Mouse (Mus musculus) limb, embryonic 10.5 days (tissue): ENCODE results near the gene Glrb. TPM values are rescaled to one million over a fixed set of nuclear protein-coding genes. Genes with fewer than 3 reads are reported as not detected.
A peak's percentile ranks its signal among the peaks of the same experiment; 100 is the strongest.

Experiments used
- DNase-seq: peaks from one replicate; pipeline ENCODE4 v3.0.0-alpha.2; 2017; ENCODE audit warnings: low spot score
- H3K27ac ChIP-seq: fragments of 300-500 bp; sonication (generic); 2 replicates; pipeline ENCODE4 v1.5.1; 2016; ENCODE audit warnings: mild to moderate bottlenecking
- H3K27me3 ChIP-seq: fragments of 300-500 bp; sonication (generic); 2 replicates; pipeline ENCODE4 v1.6.1; 2016; ENCODE audit warnings: low read depth, mild to moderate bottlenecking; ENCODE audit not compliant: poor library complexity, severe bottlenecking
- H3K36me3 ChIP-seq: fragments of 300-500 bp; sonication (generic); 2 replicates; pipeline ENCODE4 v1.6.1; 2016; ENCODE audit warnings: mild to moderate bottlenecking, moderate library complexity
- H3K4me1 ChIP-seq: fragments of 300-500 bp; sonication (generic); 2 replicates; pipeline ENCODE4 v1.6.1; 2016
- H3K4me3 ChIP-seq: fragments of 300-500 bp; sonication (generic); 2 replicates; pipeline ENCODE4 v1.5.1; 2016; ENCODE audit warnings: mild to moderate bottlenecking, moderate library complexity
- H3K9me3 ChIP-seq: fragments of 300-500 bp; sonication (generic); replicated peaks from 2 replicates; pipeline ENCODE4 v1.6.1; 2016; ENCODE audit warnings: mild to moderate bottlenecking
- WGBS: fragments of 180-500 bp; shearing (Covaris S2); methylation state at CpG from one replicate; pipeline ENCODE4 v1.1.7; 2016; 5-methylcytosine and 5-hydroxymethylcytosine counted together
- polyA plus RNA-seq: library from polyadenylated mRNA; unstranded; fragments of >200 nt; fragmentation: Nextera tagmentation; extraction: Ambion mirVana; gene quantifications from 2 replicates; pipeline ENCODE4 v1.2.1, GENCODE M21; 2016

Glrb gene
- polyA plus RNA-seq: 14.2 and 23.2 TPM in 2 replicates

DNA sequence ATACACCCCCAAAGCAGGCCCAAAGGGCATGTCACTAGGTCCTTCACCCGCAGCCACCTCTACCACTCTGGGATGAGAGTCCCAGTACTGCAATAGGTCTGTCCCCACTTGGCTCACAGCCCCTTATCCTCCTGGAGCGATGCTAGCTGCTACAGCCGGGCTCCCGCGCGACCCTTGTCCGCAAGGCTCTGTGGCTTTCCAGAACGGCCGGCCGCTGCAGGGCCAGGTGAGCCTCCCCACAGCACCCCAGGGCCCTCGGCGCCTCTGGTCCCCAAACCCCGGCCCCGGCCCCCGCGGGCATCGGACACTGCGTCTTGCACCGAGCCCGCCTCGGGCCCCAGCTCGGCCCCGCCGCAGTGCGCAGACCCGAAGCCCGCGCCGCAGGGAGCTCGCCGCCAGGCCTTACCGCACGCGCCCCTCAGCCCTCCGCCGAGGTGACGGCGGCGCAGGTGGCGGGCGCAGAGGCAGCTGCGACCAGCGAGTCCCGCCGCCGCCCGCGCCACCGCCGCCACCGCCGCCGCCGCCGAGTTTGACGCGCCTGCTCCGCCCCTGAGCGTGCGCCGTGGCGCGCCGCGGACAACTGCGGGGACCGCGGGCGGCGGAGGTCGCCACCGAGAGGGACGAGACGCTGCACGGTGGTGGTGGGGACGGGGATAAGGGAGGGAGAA, at the start of gene Glrb:
Gene Glrb (minus strand): TSS at position 550 of the 668 bp plus-strand sequence.
- no peaks in the 10 kb centered on the region for H3K4me1 ChIP-seq
- peak within 1 kb of the TSS; percentile 73 for H3K4me3 ChIP-seq
- under 1% methylated on average over 76 of the region's 76 CpGs for WGBS
- peak within 1 kb of the TSS; percentile 94 for H3K27ac ChIP-seq
- H3K9me3 ChIP-seq: no peaks in the 10 kb centered on the region
- peak; percentile 78 for DNase-seq
- H3K27me3 ChIP-seq: no peaks in the 10 kb centered on the region
- peaks cover 2% of the 10 kb centered on the region; the same call in 1 of the 2 replicates for H3K36me3 ChIP-seq

DNA sequence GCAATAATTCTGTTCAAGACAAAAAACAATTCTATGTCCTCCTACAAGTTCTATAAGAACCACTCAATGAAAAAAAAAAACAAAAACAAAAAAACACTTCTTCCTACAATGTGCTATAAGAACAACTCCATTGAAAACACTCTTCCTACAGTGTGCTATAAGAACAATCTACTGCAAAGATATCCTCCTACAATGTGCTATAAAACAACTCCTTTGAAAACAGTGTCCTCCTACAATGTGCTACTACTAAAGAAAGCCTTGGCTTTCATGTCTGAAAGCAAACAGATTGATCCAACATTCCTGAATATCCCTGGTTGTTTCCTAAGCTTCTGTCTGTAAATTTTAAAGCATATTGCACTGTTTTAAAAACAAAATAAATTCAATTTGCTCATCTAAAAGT, 46.5 kb upstream of the Glrb start:
- no peaks in the 10 kb centered on the region for H3K9me3 ChIP-seq
- H3K27ac ChIP-seq: no peak overlapping the region
- DNase-seq: no peak
- H3K4me3 ChIP-seq: no peak overlapping the region
- no peaks in the 10 kb centered on the region for H3K36me3 ChIP-seq
- H3K27me3 ChIP-seq: no peaks in the 10 kb centered on the region
- H3K4me1 ChIP-seq: peaks cover 3% of the 10 kb centered on the region; the same call in 1 of the 2 replicates

DNA sequence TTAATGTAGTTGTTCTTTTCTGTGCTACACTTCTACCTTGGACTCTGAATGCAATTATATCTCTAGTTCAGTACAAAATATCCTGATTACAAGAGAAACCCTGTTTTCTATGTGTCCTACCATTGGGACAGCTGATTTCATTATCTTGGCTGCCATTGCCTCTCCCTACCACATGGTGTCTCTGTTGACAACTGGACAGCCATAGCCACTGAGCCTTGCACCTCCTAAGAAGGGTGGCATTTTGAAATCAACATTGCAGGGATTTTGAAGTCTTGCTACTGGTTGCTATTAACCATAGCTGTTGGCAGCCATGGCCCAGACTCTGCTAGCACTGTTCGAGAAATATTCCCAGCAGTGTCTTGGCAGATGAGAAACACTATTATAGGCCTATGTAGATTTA, 45.1 kb upstream of the Glrb start:
- no peaks in the 10 kb centered on the region for H3K9me3 ChIP-seq
- H3K36me3 ChIP-seq: no peaks in the 10 kb centered on the region
- DNase-seq: peak; percentile 35
- H3K27ac ChIP-seq: no peak overlapping the region
- WGBS: 41% methylated on average over 1 of the region's 1 CpGs
- no peak overlapping the region for H3K4me3 ChIP-seq
- H3K4me1 ChIP-seq: peaks cover 3% of the 10 kb centered on the region; the same call in 1 of the 2 replicates
- H3K27me3 ChIP-seq: no peaks in the 10 kb centered on the region

DNA sequence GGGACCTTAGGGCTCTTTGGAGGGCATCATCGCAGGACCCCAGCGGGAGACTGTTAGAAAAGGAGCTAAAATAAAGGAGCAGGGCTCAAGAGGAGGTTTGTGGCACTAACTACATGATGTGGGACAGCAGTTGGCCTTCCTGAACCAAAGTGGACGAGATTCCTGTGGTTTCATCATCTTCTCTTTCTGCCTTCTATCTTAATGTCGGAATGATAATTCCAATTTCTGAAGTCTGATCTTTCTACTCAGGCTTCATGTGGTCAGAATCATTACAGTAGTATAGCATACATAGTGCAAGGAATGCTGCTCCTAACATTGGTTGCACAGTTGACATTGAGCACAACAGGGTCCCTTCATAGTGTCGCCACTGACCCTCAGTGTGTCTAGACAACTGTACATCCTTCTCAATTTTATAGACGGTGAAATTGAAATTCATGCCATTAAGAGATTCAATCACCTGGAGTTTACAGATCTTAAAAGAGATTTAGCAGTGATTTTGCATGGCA, 372 bp upstream of the Glrb start:
- no peak for DNase-seq
- Histone ChIP-seq H3K36me3 (no peaks in the 10 kb centered on the region), H3K4me3 (peak overlapping the region; percentile 73), H3K27ac (peak overlapping the region; percentile 94), H3K9me3 (no peaks in the 10 kb centered on the region), H3K27me3 (no peaks in the 10 kb centered on the region), H3K4me1 (no peaks in the 10 kb centered on the region)
- 34% methylated on average over 6 of the region's 6 CpGs for WGBS

DNA sequence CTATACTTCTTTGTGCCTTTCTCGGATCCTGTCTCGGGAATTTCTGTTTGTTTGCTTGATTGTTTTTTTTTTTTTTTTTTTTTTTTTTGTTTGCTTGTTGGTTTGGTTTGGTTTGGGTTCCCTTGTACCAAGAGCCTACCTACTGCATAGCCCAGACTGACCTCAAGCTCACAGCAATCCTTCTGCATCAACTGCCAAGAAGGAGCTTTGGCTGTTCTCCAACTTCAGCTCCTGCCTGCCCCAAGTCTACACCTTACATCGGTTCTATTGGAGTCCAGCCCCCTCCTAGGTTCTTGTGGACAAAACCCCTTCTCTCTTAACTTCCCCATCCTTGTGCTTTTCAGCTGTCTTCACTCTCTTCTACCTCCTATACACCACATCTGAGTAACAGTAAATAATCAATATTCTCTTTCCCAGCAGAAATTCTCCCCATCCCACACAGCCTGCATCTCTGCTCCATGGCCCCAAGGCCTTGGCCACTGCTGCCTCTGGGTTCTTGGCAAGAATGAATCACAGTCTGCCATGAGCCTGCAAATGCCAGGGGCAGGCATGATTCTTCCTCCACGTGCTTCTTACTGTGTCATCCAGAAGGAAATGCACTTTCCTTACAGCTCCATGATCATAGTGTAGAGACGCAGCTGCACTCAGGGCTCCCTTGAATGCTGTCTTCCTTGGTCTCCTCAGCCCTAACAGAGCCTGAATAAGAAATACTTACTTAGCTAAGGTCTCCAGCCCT, 18.5 kb downstream of the Glrb start:
- Histone ChIP-seq H3K9me3 (no peaks in the 10 kb centered on the region), H3K4me3 (no peak overlapping the region), H3K27me3 (no peaks in the 10 kb centered on the region), H3K27ac (peak overlapping the region; percentile 19; the same call in 1 of the 2 replicates), H3K4me1 (peaks cover 17% of the 10 kb centered on the region), H3K36me3 (no peaks in the 10 kb centered on the region)
- WGBS: 80% methylated on average over 5 of the region's 5 CpGs
- DNase-seq: no peak

DNA sequence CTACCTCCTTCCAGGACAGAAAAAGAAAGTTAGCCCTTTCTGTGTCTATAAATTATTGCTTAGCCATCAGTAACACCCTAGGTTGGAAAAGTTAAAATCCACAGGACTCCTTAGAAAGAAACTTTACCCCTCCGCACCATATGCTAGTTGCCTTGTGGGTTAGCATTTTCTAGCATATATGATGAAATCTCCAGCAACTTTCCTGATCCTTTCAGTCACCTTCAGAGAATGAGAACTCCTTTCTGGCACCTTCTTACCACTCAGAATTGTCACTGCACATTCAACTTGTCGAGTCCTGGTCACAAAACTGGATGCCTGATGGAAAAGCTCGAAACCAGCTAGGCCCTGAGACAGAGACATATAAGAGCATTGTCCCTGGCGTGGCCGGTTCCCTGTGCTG, 19.1 kb downstream of the Glrb start:
- no peaks in the 10 kb centered on the region for H3K36me3 ChIP-seq
- H3K27me3 ChIP-seq: no peaks in the 10 kb centered on the region
- DNase-seq: no peak
- no peaks in the 10 kb centered on the region for H3K9me3 ChIP-seq
- no peak overlapping the region for H3K4me3 ChIP-seq
- peaks cover 17% of the 10 kb centered on the region for H3K4me1 ChIP-seq
- H3K27ac ChIP-seq: no peak overlapping the region
- 88% methylated on average over 5 of the region's 5 CpGs for WGBS

DNA sequence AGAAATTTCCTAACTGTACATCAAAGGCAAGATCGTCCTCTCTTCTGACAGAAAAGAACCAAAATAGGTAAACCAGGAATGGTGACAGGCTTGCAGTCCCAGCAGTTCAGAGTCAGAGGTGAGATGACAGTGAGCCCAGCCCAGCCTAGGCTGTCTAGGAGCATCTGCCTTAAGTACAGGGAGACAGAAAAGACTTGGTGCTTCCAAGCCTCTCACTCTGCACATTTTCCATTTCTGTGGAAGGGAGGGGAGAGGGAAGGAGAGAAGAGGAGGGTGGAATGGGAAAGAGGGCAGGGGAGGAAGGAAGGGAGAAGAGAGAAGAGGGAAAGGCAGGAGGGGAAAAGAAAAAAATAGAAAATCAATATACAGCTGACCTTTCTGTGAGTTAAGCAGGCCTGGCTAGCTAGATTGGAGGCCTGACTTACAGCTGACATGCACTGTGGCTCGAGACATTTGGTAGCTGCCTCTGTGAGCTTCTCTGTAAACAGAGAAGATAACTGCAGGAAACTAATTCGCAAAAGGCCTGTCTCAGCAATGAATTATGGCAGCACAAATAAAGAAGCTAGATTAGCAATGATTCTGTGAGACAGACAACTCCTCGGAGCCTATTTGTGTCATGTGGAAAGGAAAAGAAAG, 20.3 kb downstream of the Glrb start:
- Histone ChIP-seq H3K36me3 (no peaks in the 10 kb centered on the region), H3K4me3 (no peak overlapping the region), H3K27ac (no peak overlapping the region), H3K9me3 (no peaks in the 10 kb centered on the region), H3K4me1 (peaks cover 17% of the 10 kb centered on the region), H3K27me3 (no peaks in the 10 kb centered on the region)
- WGBS: 31% methylated on average over 4 of the region's 4 CpGs
- no peak for DNase-seq

DNA sequence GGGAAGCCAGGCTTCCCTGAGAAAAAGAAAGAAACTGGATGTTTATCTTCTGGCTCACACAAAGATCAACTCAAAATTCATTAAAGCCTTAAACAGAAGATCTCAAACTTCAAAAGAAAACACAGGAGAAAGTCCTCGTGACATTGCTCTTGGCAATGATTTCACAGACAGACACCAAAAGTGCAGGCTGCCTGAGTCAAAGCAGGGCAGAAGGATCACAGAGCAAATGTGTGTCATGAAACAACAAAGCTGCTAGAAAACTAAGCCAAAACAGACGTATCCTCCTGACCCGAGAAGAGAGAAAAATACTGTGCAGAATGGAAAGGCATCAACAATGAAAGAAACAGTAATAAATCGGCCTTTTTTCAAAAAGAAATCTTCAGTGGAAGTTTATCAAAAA, 22.4 kb downstream of the Glrb start:
- Histone ChIP-seq H3K27ac (no peak overlapping the region), H3K36me3 (no peaks in the 10 kb centered on the region), H3K4me3 (no peak overlapping the region), H3K27me3 (no peaks in the 10 kb centered on the region), H3K4me1 (peaks cover 17% of the 10 kb centered on the region), H3K9me3 (no peaks in the 10 kb centered on the region)
- WGBS: 35% methylated on average over 4 of the region's 4 CpGs
- DNase-seq: no peak

DNA sequence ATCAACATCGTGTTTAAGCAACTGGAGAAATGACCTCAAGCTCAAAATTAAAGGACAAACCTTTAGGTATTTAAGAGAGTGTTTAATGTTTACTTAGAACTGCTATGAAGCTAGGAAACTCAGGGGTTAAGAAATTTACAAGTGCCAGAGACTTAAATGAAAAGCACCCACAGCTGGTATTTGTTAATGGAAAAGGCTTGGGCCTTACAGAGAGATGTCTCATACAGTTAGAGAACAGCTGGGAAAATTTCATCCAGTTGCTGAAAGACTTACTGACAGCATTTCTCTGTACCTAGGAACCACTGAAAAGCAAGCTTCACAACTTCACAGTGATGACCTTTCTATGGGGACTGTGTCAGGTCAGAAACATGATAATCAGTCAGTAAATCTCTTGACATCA, 28.3 kb downstream of the Glrb start:
- H3K4me3 ChIP-seq: no peak overlapping the region
- no peaks in the 10 kb centered on the region for H3K27me3 ChIP-seq
- no peaks in the 10 kb centered on the region for H3K9me3 ChIP-seq
- H3K36me3 ChIP-seq: peaks cover 8% of the 10 kb centered on the region
- H3K4me1 ChIP-seq: peaks cover 29% of the 10 kb centered on the region
- DNase-seq: no peak
- peak overlapping the region; percentile 77 for H3K27ac ChIP-seq
- 26% methylated on average over 1 of the region's 1 CpGs for WGBS

DNA sequence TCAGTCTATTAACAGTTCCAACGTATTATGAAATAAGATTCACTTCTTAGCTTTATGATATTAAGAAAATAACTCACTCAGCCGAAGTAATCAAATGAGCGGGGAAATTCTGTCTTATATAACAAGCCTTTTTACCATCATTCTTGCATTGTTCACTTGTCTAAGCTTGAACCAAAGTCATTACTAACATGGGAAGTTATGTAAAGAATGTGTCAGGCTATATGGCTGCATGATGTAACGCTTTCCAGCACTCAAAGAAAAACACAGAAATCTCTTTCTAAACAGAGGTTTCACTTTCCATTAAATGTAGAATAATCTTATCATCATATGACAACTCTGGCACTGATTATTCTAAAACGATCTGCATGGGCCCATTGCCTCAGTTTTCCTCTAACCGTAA, 29.9 kb downstream of the Glrb start:
- Histone ChIP-seq H3K27ac (peak overlapping the region; percentile 77; the same call in 1 of the 2 replicates), H3K27me3 (no peaks in the 10 kb centered on the region), H3K9me3 (no peaks in the 10 kb centered on the region), H3K4me1 (peaks cover 42% of the 10 kb centered on the region), H3K36me3 (peaks cover 8% of the 10 kb centered on the region), H3K4me3 (no peak overlapping the region)
- WGBS: 87% methylated on average over 6 of the region's 6 CpGs
- DNase-seq: no peak

DNA sequence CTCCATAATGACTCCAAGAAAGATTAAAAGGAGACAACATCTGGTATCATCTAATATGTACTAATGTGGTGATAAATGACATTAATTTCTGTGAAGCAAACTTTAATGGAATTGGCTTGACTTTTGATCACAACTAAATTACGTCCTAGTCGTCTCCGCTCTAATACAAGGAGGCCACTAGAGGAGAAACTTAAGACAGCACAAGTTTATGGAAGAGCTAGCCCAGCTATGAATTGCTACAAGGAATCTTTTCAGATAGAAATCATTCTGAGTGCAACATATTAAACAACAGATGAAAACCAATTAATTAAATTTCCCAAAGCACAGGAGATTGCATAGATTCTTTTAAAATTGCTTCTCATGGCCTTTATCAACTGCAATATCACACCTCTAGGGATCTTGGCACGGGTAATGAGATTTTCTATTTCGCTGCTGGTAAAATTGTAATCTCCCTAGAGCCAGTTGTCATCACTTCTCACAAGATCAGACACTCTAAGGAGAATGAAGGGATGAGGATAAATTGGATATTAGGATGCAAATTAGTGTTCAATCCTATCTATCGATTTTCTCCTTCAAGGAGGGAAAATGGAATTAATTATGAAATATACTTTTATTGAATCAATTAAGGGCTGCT, 32.7 kb downstream of the Glrb start:
- H3K27ac ChIP-seq: no peak overlapping the region
- no peak overlapping the region for H3K4me3 ChIP-seq
- H3K27me3 ChIP-seq: no peaks in the 10 kb centered on the region
- 83% methylated on average over 6 of the region's 6 CpGs for WGBS
- no peak for DNase-seq
- H3K9me3 ChIP-seq: no peaks in the 10 kb centered on the region
- peaks cover 8% of the 10 kb centered on the region for H3K36me3 ChIP-seq
- peaks cover 57% of the 10 kb centered on the region for H3K4me1 ChIP-seq

DNA sequence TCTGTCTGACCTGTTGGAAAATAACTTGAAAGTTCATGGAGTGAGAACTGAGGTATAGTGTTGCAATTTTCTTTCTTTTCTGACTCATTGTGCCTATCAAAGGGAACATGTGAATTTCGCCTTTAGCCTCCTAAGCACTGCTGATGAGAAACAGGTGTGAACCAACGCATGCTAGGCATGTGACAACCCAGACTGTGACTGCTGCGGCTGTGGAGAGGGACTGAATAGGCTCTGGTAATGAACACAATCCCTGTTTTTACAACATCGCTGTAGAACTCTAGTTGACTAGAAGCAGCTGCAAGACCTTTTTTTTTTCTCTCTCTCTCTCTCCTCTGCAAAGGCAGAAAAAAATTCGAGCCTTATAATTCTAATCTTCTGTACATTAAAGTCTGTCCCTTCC, 34.9 kb downstream of the Glrb start:
- peak overlapping the region; percentile 84 for H3K27ac ChIP-seq
- peaks cover 41% of the 10 kb centered on the region for H3K4me1 ChIP-seq
- H3K4me3 ChIP-seq: no peak overlapping the region
- WGBS: 13% methylated on average over 5 of the region's 5 CpGs
- H3K9me3 ChIP-seq: no peaks in the 10 kb centered on the region
- peak; percentile 81 for DNase-seq
- H3K27me3 ChIP-seq: no peaks in the 10 kb centered on the region
- no peaks in the 10 kb centered on the region for H3K36me3 ChIP-seq
